Mouse (Mus musculus): ENCODE data around the gene Pxdn. TPM values are rescaled to one million over a fixed set of nuclear protein-coding genes. Genes with fewer than 3 reads are reported as not detected.

Gene Pxdn
- not detected in 2 replicates for total RNA-seq (2015)
- not detected in 2 replicates for total RNA-seq (2017)

DNA sequence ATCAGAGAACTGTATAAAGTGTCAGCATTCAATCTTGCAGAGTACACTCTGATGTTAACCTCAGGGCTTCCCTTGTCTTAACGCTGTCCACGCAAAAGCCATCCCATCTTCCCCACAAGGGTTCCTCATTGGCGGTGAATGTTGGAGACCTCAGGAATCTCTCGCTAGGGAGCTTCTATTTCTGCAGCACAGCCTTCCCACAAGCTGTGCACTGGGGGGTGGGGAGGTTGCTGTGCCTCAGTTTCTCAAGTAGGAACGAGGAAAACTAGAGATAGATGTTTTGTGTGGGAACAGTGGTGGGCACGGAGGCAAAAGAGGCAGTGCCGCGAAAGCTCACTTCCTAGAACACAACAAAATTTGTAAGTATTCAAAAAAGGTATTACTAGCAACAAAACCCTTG is at the start of gene Pxdn:
Gene Pxdn (plus strand): TSS at position 301 of the 400 bp plus-strand sequence.
- ATAC-seq (ENCODE audit: poor library complexity, severe bottlenecking): no peak

DNA sequence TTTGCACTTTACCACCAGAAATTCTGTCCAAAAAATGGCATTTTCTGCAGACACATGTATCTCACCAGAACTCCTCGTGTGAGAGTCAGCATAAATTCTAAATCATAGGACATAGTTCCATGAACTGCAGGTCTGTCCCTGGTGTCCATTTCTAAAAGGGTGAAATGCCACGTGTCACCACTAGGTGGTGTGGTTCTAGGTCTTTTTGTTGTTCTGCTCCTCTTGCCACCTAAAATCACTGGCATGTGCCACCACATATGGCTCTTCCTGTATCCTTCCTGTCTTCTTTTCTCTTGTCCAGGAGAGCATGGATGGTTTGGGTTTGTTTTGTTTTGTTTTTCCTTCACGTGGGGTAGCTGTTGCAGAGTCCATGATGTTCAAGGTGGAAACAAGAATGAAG is 42.7 kb upstream of the Pxdn start:
- no peak for ATAC-seq (ENCODE audit: poor library complexity, severe bottlenecking)

DNA sequence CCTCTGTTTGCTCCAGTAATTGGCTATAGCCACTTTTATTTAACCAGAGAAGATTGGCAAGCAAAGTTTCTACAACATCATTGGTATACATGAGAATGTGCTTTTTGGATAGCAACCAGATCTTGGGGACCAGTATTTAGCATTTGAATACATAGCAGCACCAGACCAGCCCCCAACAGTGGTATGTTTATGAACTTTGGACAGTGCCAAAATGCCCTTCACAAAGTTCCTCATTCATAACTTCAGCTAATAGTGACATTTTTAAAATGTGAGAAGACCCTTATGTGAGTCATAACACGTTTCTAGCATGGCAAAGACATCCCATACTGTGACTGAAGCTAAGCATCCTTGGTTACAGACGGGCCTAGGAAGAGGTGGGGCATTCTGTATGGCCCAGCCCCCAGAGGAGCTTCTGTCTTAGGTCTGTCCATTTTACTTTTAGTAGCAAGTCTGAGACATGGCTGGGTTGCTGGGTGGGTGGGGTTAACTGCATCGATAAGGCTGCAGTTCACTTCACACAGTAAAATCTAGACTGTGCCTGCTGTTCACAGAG is 39.8 kb upstream of the Pxdn start:
- no peak for ATAC-seq (ENCODE audit: poor library complexity, severe bottlenecking)

DNA sequence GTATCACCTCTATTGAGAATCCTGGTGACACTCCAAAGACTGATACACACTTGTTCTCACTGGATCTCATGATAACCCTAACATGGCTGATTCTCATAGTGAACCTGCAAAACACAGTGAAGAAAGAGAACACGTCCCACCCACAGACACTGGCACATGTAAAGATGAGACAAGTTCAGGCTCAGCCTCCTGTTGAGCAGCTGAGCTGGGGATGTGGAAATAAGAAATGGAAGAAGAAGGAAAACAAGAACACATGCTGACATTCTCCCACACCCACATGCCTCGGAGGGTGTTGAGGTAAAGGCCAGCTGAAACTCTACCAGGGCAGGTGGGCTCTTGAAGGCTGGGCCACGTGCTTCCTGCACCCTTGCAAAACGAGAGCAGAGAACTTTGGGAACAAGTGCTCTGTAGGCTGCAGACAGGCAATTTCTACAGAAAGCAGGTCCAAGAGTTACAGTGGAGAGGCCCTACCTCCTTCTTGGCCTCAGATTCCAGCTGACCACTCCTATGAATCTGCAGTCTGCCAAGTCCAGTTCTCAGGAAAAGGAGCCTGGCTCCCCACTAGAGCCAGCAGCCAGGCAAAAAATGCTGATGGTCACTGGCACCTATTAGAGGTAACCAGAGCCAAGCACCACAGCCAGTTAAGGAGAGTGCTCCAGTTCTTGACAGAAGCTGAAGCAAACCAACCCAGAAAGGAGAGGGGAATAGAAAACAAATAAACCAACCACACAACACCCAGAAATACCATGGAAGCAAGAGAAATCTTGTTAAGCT is 33.1 kb upstream of the Pxdn start:
- ATAC-seq (ENCODE audit: poor library complexity, severe bottlenecking): no peak

DNA sequence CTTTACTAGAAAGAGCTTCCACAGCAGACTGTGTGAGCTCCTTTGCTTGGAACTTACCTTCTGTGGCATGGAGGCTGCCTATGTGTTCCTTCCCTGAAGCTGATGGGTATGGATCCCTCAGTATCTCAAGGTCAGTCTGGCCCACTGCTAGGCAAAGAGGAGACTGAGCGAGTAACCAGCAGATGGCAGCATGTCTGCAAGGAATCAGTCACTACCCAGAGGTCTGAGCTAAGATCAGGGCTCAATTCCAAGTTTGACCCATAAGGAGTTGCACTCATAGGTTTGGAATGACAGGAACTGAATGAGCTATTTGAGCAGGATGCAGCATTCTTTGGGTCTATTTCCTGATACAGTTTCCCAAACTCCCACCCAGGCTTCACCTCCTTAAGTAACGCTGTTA is 30.4 kb upstream of the Pxdn start:
- ATAC-seq (ENCODE audit: poor library complexity, severe bottlenecking): no peak

DNA sequence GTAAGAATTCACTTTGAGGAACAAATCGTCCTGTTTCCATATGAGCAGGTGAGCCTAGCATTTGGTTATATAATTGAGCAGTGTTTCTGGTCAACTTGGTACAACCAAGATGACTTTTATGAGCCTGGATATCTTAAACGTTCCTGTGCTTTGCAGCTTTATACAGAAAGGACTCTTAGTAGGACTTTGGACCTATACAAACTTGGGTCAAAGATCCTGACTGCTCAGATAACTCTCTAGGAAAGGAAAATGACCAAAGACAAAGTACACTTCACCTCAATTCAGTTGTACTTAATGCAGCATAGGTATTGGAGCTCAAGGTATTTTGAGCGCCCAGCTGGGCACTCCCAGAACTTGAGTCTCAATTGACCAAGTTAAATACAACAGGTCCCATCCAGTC is 21.3 kb upstream of the Pxdn start:
- ATAC-seq (ENCODE audit: poor library complexity, severe bottlenecking): no peak

DNA sequence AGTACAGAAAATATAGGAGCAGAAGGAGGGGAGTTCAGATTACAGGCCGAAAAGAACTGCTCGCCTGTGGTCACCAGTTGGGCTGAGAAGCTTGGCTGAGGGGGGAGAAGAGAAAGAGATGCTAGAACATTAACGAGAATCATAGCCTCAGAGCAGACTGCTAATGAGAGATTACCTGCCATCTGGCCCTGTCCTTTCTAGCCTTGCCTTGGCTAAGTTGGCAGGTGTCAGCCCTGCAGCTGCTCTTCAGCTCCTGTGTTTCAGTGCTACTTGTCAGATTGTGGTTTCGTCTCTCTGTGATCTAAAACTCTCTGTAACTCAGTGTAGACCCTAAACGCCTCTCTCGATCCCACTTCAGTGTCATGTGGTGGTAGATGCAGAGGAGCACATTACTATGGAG is 20.6 kb upstream of the Pxdn start:
- ATAC-seq (ENCODE audit: poor library complexity, severe bottlenecking): no peak

DNA sequence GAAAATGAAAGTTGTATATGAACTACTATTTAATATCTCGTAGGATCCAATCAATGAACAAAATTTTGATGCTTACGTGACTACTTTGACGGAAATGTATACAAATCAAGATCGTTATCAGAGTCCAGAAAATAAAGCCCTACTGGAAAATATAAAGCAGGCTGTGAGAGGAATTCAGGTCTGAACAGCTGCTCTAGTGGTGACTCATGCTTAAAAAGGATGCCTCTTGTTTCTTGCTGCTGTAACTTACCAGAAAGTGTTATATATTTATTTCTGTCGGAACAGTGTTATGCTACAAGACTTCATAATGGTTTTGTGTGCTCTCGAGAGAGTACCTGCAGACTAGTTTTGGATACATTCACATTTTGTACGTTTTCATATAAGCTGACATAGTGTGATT is 17.1 kb upstream of the Pxdn start:
- no peak for ATAC-seq (ENCODE audit: poor library complexity, severe bottlenecking)

DNA sequence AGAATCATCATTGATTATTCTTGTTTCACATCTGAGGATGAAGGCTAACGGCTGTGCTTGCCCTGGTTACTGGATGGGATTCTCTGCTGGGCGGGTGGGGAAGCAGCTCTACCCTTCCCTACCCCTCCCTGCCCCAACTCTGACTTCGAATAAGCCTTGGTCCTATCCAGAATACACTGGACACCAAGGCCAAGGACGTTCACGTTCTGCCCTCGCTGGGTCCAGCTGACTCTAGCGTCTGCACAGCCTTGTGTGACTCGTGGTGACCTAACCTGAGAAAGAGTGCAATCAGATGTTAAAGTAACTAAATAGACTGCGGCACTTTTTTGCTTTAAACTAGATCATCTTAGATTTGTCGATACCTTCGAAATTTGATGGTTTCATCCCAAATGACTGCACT is 15.9 kb upstream of the Pxdn start:
- no peak for ATAC-seq (ENCODE audit: poor library complexity, severe bottlenecking)

DNA sequence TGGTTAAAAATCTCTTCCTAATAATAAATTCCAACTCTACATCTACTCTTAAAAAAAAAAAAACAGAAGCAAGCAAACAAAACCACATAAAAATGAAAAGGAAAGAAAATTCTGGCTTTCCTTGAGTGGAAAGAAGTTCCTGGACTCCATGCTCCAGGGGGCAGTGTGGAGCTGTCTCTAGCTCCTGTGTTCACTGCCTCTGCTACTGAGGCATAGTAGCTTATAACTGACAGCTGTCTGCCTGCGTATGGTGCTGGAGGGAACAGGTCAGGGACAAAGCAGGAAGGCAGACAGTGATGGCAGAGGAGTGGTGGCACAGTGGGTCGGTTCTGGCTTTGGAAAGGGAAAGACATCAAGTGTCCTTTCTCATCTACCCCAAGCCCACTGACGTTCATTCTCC is 10.5 kb upstream of the Pxdn start:
- no peak for ATAC-seq (ENCODE audit: poor library complexity, severe bottlenecking)

DNA sequence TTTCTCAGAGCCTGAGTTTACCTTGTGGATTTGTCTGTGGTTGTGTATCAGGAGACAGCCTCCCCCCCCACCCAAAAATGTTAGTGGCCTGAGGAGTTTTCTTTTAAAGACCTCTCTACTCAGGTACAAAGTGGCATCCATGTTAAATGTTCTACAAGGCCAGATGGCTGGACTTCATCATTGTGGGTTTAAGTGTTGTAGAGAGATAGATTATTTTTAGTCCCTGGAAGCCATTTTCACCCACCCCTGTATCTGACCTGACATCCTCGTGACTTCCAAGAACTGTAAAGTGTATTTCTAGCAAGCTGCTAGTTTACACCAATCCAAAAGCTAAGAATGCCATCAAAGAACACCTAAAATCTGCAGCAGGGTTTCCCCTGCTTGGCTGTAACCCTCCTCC is 6.8 kb upstream of the Pxdn start:
- no peak for ATAC-seq (ENCODE audit: poor library complexity, severe bottlenecking)

DNA sequence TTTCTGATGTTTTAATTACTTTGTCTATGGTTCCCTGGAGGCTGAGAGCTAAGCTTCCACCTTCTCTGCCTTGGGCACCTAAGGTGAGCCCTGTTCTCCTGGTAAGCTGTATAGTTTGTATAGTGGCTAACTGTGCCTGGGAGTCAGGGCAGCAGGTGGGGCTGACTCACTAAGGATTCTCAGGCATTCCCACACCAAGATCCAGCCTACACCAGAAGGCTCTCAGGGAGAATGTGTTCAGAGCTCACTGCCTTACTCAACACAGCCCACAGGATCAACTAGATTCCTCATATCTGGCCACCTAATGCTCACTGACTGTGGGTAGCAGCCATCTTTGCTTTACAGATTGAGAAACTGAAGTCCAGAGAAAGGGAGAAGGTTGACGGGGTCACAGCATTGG is 4.5 kb upstream of the Pxdn start:
- ATAC-seq (ENCODE audit: poor library complexity, severe bottlenecking): no peak

DNA sequence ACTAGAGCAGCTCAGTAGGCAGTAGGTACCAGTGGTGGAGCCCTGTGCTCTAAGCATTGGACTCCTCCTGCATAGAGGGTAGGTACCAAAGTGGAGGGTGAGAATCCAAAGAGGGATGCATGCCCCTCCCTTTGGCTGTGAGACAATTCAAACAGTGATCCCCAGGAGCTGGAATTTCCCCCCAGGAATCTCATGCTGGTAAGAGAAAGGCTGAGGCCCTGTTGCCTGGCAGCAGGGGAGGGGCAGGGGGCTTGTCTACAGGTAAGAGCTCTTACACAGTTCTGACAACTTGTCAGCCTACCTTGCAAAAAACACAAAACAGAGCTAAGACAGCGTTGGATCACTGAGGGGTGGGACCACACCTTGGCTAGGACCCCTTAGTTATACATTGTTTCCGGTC is 3.9 kb upstream of the Pxdn start:
- no peak for ATAC-seq (ENCODE audit: poor library complexity, severe bottlenecking)

DNA sequence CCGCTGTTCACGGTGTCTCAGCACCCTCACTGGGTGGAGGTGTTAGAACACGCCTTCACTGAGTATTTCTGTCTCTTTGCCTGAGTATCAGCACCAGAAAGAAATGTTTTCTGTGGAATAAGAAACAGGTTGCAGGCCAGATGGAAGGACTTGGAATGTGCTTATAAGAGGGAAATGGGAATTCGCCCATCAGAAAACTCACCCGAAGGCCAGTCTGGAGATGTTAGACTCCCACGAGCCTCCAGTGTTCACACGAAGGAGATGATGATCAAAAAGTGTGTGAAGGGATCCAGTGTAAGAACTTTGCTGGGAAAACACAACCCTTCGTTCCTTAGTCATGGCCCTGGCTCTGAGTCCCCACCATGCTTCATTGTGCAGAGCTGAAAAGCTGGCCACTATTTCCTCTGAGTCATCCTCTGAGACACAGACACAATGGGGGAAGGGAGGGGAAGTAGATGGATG is 3.3 kb upstream of the Pxdn start:
- ATAC-seq (ENCODE audit: poor library complexity, severe bottlenecking): no peak

DNA sequence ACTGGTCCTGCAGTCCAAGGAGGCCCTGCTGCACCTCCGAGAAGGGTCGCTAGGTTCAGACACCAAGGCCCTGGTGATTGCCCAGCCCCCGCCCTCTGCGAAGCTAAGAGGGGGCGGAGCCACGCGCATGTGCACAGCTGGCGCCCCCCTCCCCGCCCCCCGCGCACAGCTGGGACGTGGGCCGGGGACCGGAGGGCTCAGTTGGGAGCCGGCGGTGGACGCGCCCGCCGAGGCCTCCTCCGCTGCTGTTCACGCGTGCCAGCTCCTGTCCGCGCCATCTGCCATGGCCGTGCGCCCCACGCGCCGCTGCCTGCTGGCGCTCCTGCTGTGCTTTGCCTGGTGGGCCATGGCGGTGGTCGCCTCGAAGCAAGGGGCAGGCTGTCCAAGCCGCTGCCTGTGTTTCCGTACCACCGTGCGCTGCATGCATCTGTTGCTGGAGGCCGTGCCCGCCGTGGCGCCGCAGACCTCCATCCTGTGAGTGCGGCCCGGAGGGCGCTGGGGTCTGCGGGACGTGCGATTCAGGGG is 505 bp downstream of the Pxdn start:
- no peak for ATAC-seq (ENCODE audit: poor library complexity, severe bottlenecking)

DNA sequence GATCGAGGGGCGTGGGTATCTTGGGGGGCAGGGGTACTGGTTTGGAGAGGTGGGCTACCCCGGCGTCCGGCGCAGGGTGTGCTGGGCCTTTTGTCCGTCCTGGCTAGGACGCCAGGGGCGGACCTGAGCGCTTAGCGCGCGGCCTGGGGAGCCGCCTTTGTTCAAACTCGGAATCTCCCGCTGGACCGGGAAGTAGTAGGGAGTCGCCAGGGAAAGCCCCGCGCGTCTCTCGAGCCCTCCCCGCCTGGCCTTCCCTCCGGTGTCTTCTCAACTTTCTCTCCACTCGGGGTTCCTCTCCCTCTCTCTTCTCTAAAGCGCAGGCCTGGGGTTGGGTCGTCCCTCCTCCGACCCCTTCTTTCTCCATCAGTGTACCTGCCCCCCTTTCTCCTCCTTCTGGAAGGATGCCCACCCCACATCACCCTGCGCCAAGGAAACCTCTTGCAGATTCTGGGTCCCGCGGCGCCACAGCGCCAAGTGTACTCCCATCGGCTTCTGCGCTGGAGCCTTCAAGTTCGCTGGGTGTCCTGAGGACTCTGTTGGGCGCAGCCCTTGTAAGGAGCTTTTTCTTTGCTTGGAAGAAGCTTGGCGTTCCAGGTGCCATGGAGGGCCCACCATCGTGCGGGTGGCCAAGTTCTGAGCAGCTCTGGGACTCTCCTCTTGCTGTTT is 1.1 kb downstream of the Pxdn start:
- ATAC-seq (ENCODE audit: poor library complexity, severe bottlenecking): no peak

DNA sequence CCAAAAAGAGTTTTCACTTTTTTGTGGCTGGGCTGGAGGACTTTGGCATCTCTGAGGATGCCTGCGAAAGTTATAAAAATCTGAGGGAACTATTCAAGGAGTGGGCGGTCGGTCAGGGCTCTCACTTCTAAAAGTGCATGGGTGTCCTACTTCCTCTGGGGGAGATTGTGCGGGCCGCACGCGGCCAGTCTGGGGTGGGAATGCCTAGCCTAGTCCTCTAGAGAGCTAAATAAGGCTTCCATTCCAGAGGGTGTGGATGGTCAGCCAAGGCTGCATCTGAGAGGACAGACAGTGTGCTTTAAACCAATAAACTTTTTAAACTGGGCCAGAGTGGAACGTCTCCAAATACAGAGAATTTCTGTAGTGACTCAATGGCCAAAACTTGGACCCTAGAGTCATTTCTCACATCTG is 1.9 kb downstream of the Pxdn start:
- ATAC-seq (ENCODE audit: poor library complexity, severe bottlenecking): no peak

DNA sequence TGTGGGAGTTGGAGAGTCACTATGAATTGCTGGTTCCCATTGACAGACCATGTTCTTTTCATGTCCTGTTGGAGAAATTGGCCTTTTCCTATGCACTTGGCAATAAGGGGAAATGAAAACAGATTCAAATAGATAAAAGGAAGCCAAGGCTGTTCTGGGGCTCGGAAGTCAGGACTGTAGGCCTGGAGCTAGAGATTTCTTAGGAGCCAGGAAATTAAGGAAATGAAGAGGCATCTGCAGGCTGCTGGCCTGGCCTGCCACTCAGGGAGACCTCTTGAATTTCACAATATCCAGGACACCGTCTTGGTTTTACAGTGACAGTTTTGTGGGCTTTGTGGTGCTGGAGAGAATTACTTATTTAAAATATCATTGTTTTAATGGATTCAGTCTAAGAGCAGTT is 5.0 kb downstream of the Pxdn start:
- ATAC-seq (ENCODE audit: poor library complexity, severe bottlenecking): no peak

DNA sequence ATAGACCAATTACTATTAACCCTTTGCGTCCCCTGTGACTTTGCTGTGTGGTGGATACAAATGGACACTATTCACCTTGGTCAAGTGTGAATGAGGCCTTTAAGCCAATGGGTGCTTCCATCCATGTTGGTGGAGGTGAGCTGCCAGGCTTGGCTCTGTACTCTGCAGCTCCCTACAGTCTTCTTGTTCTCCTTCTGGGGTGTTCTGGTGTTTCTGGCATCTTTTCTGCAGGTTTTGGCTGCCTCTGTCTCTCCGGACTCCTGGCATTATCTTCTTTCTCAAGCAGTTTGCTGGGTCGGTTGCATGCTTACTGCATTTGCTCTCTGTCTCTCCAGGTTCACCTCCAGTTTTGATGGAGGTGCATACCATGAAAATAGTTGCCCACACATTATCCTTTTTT is 7.2 kb downstream of the Pxdn start:
- ATAC-seq (ENCODE audit: poor library complexity, severe bottlenecking): no peak

DNA sequence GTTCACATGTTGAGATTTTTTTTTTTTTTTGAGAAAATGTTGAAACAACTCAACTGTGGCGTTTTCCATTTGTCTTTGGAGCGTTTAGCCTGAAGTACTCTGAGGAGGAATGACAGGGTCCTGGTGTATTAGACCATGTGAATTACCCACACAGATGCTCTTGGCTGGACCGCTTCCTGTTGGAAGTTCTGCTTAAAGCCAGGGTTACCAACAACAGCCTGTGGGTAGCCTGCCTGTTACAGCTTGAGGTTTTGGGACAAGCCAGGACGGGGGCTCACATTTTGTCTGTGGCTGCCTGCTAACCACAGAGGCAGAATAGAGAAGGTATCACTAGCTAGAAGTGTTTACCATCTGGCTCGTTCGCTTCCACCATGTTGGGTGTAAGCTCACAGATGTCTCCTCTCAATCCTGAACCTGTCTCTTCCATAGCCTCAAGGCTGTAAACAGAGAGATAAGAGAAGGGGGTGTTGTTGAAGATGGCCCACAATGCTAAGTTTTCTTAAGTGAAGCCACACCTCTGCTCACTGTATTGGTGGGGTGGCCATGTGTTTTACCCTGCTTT is 7.9 kb downstream of the Pxdn start:
- ATAC-seq (ENCODE audit: poor library complexity, severe bottlenecking): no peak

DNA sequence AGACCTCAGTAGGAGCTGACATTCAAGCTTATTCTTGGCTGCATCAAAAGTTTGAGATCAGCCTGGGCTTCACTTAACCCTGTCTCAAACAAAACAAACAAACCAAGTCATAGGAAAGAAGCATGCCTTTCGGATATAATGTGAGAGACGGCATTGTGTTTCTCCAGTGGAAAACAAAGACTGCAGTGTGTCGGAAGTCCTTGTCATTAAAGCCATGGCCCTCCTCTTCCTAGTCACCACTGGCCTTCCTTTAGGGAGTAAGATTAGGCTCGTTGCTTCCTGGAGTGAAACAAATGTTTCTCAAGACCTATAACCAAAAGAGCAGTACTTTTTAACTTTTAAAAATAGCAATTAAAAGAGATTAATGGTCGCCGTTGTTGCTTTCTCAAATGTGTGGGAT is 13.6 kb downstream of the Pxdn start:
- ATAC-seq (ENCODE audit: poor library complexity, severe bottlenecking): no peak

DNA sequence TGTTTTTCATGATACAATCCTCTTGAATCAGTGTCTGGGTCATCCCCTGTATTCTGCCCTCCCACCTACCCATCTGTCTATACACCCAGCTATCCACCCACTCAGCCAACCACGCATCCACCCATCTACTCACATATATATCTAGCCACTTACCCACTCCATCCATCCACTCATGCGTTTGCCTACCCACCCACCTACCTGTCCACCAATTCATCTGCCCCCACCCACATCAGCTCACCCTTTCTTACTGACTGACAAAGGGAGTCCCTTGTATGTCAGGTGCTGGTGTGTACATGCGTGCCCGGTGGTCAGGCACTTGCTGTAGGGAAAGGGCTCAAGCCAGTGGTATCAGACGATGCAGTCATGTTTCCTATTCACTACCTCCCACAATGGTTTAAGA is 14.1 kb downstream of the Pxdn start:
- no peak for ATAC-seq (ENCODE audit: poor library complexity, severe bottlenecking)
